Mouse (Mus musculus) liver, adult 2 months (tissue): ENCODE data around the gene Paqr7. TPM values are rescaled to one million over a fixed set of nuclear protein-coding genes. Genes with fewer than 3 reads are reported as not detected.

Experiments
- DNase-seq: peaks from one replicate; pipeline ENCODE4 v3.0.0-alpha.2; 2011; ENCODE audit warnings: low read depth, low spot score; ENCODE audit errors: extremely low read depth
- H3K27ac ChIP-seq: fragments of 200-500 bp; replicated peaks from 2 replicates; pipeline ENCODE4 v1.5.1; 2012; ENCODE audit warnings: low read depth, mild to moderate bottlenecking, control low read depth, inconsistent platforms, low read length; ENCODE audit not compliant: insufficient read depth
- H3K27me3 ChIP-seq: fragments of 200-500 bp; 2 replicates; pipeline ENCODE4 v1.6.1; 2012; ENCODE audit warnings: mild to moderate bottlenecking, moderate library complexity, low read length, inconsistent platforms; ENCODE audit not compliant: control insufficient read depth, insufficient read depth
- H3K36me3 ChIP-seq: fragments of 200-500 bp; 2 replicates; pipeline ENCODE4 v1.6.1; 2012; ENCODE audit warnings: low read length, inconsistent platforms; ENCODE audit not compliant: control insufficient read depth, insufficient read depth
- H3K4me1 ChIP-seq: fragments of 200-500 bp; 2 replicates; pipeline ENCODE4 v1.6.1; 2011; ENCODE audit warnings: low read length; ENCODE audit not compliant: control insufficient read depth, insufficient read depth
- H3K4me3 ChIP-seq: fragments of 200-500 bp; 2 replicates; pipeline ENCODE4 v1.5.1; 2011; ENCODE audit warnings: low read depth, mild to moderate bottlenecking, control low read depth, low read length, moderate library complexity; ENCODE audit not compliant: insufficient read depth
- H3K79me2 ChIP-seq: fragments of 200-500 bp; 2 replicates; pipeline ENCODE4 v1.6.1; 2012; ENCODE audit warnings: inconsistent platforms, mild to moderate bottlenecking, low read length, moderate library complexity; ENCODE audit not compliant: control insufficient read depth, insufficient read depth
- H3K9ac ChIP-seq: fragments of 200-500 bp; 2 replicates; pipeline ENCODE4 v1.6.1; 2012; ENCODE audit warnings: low read depth, mild to moderate bottlenecking, control low read depth, inconsistent platforms, low read length
- CTCF ChIP-seq: fragments of 200-500 bp; IDR thresholded peaks from 2 replicates; pipeline ENCODE4 v1.5.1; 2011; ENCODE audit warnings: low read depth, low read length, control low read depth
- POLR2A ChIP-seq: fragments of 200-500 bp; IDR thresholded peaks from 2 replicates; pipeline ENCODE4 v1.6.1; 2011; ENCODE audit warnings: low read length, control low read depth; ENCODE audit not compliant: insufficient read depth; ENCODE audit errors: extremely low read depth
- WGBS: fragments of 180-500 bp; shearing (Covaris S2); methylation state at CpG from one replicate; pipeline ENCODE4 v1.1.7; 2018; 5-methylcytosine and 5-hydroxymethylcytosine counted together
- polyA plus RNA-seq: library from polyadenylated mRNA; depleted of rRNA; stranded (reverse); fragments of >200 nt; gene quantifications from 2 replicates; pipeline ENCODE4 v1.2.3, GENCODE M21; 2012
- total RNA-seq: library from RNA; depleted of rRNA; stranded (reverse); fragments of >200 nt; gene quantifications from 2 replicates; pipeline ENCODE4 v1.2.3, GENCODE M21; 2014

Paqr7 gene
- total and polyA plus RNA-seq, 2 experiments: 20.3 to 58.5 TPM

GRCm38 (mm10) chr4:134453619-134454400, 42.7 kb upstream of the Paqr7 start:
- Histone ChIP-seq H3K4me1 (no peaks in the 10 kb centered on the region), H3K79me2 (no peaks in the 10 kb centered on the region), H3K36me3 (no peaks in the 10 kb centered on the region), H3K9ac (no peak overlapping the region), H3K27ac (no peak overlapping the region), H3K4me3 (no peak overlapping the region), H3K27me3 (peaks cover 5% of the 10 kb centered on the region; the same call in 1 of the 2 replicates)
- TF ChIP-seq POLR2A (no peak), CTCF (no peak)
- no peak for DNase-seq
- WGBS: 44% methylated on average over 34 of the region's 34 CpGs

GRCm38 (mm10) chr4:134455310-134455709, 41.2 kb upstream of the Paqr7 start:
- H3K36me3 ChIP-seq: no peaks in the 10 kb centered on the region
- no peak overlapping the region for H3K27ac ChIP-seq
- no peak overlapping the region for H3K9ac ChIP-seq
- H3K4me1 ChIP-seq: no peaks in the 10 kb centered on the region
- no peaks in the 10 kb centered on the region for H3K79me2 ChIP-seq
- no peak for TF ChIP-seq POLR2A
- no peak for TF ChIP-seq CTCF
- WGBS: 44% methylated on average over 6 of the region's 6 CpGs
- DNase-seq: no peak
- peaks cover 5% of the 10 kb centered on the region; the same call in 1 of the 2 replicates for H3K27me3 ChIP-seq
- H3K4me3 ChIP-seq: no peak overlapping the region

GRCm38 (mm10) chr4:134457130-134457825, 39.2 kb upstream of the Paqr7 start:
- H3K79me2 ChIP-seq: no peaks in the 10 kb centered on the region
- no peak overlapping the region for H3K9ac ChIP-seq
- H3K4me1 ChIP-seq: no peaks in the 10 kb centered on the region
- no peak overlapping the region for H3K27ac ChIP-seq
- WGBS: 76% methylated on average over 7 of the region's 7 CpGs
- no peak overlapping the region for H3K4me3 ChIP-seq
- no peak for DNase-seq
- H3K27me3 ChIP-seq: peaks cover 5% of the 10 kb centered on the region; the same call in 1 of the 2 replicates
- no peaks in the 10 kb centered on the region for H3K36me3 ChIP-seq
- TF ChIP-seq CTCF (no peak), POLR2A (no peak)

- WGBS: 87% methylated on average over 5 of the region's 5 CpGs
- Histone ChIP-seq H3K4me1 (no peaks in the 10 kb centered on the region), H3K27me3 (peaks cover 2% of the 10 kb centered on the region; the same call in 1 of the 2 replicates), H3K4me3 (no peak overlapping the region), H3K27ac (no peak overlapping the region), H3K79me2 (no peaks in the 10 kb centered on the region), H3K36me3 (no peaks in the 10 kb centered on the region), H3K9ac (no peak overlapping the region)
- no peak for TF ChIP-seq CTCF
- TF ChIP-seq POLR2A: no peak
- no peak for DNase-seq
Measured at GRCm38 (mm10) chr4:134458856-134459255, 37.6 kb upstream of the Paqr7 start.

GRCm38 (mm10) chr4:134460277-134460676, 36.2 kb upstream of the Paqr7 start:
- Histone ChIP-seq H3K9ac (no peak overlapping the region), H3K27me3 (no peaks in the 10 kb centered on the region), H3K79me2 (no peaks in the 10 kb centered on the region), H3K27ac (no peak overlapping the region), H3K4me1 (no peaks in the 10 kb centered on the region), H3K4me3 (no peak overlapping the region), H3K36me3 (no peaks in the 10 kb centered on the region)
- WGBS: 69% methylated on average over 10 of the region's 10 CpGs
- no peak for DNase-seq
- no peak for TF ChIP-seq POLR2A

GRCm38 (mm10) chr4:134461252-134461651, 35.2 kb upstream of the Paqr7 start:
- no peak for TF ChIP-seq POLR2A
- no peak for TF ChIP-seq CTCF
- Histone ChIP-seq H3K4me1 (no peaks in the 10 kb centered on the region), H3K27me3 (no peaks in the 10 kb centered on the region), H3K27ac (no peak overlapping the region), H3K9ac (no peak overlapping the region), H3K36me3 (no peaks in the 10 kb centered on the region), H3K4me3 (no peak overlapping the region), H3K79me2 (no peaks in the 10 kb centered on the region)
- 83% methylated on average over 5 of the region's 5 CpGs for WGBS
- DNase-seq: no peak
